Mouse (Mus musculus) T-helper 17 cell (primary cell): ENCODE results near the gene Nup155.
"Not testable (repeated sequence)": the region's sequence is repeated elsewhere in the genome, so short reads cannot be mapped to it uniquely, and the experiment has no call there.

Experiments
- in situ Hi-C, 2 experiments: fragments of 300-600 bp; cut with MboI, MseI; formaldehyde crosslinking; loops; 1 replicate in 1 of 2; 2 replicates in 1 of 2; pipeline ENCODE4 v1.15.1; 2025; ENCODE audit warnings: high pct_unique_total_duplicates in 2 of 2

Gene Nup155

DNA sequence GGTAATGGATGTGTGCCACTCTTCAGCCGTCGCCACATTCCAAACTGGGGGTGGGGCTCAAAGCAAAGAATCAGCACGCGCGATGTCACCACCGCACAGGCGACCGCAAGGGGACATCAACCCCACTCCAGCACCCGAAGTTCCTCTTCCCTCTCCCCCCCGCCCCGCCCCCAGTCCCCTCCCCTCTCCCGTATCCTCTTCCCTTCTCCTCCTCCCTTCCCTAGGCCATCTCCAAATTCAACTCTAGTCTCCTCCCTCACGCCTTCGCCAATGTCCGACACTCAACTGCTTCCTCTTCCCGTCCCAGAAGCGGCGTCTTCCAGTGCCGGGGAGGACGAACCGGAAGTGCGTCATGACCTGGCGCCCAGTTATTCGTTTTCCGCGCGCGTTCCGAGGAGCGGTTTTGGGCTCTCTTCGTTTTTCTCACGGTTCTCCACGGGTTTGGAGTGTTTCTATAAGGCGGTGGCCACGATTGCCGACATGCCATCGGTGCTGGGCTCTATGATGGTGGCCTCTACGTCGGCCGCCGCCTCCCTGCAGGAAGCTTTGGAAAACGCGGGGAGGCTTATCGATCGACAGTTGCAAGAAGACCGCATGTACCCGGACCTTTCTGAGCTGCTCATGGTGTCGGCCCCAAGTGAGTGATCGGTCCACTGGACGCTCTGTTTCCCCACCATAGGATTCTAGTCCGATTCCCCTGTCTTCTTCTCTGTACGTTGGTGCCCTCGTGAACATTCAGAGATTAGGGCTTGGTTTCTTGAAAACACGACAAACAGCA, at the start of gene Nup155:
Gene Nup155, plus strand, starts transcription at position 308 of the 778 bp plus-strand sequence.
- in situ Hi-C loops, result loop anchor here in 1 of 2 experiments (10.0 kb wide), 1 partner anchor 1544 kb away; no protein-coding TSS in a partner anchor

DNA sequence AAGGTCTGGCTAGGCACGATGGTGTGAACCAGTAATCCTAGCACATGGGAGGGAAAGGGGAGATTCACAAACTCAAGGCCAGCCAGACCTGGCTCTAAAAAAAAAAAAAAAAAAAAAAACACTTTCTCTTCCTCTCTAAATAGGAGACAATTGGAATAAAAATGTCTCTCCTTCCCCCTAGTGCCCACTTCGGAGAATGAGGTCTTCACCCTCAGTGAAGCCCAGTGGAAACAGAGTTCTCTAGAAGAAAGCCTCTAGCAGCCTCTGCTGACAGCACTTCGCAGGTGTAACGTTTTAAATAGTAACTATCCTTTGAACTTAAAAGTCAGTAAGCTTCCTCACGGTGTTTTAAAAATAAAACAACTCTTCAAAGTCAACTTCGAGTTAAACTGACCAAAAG, 43.9 kb upstream of the Nup155 start:
- in situ Hi-C loops, result loop anchor here in 1 of 2 experiments (10.0 kb wide), 1 partner anchor 160 kb away; no protein-coding TSS in a partner anchor

- in situ Hi-C loops, result not testable (repeated sequence)
Observed at GRCm38 (mm10) chr15:8073159-8073558, 35.9 kb upstream of the Nup155 start.

- in situ Hi-C loops, result loop anchor here in 1 of 2 experiments (10.0 kb wide), 1 partner anchor 627 kb away; no protein-coding TSS in a partner anchor
Observed at GRCm38 (mm10) chr15:8082139-8082538, 26.9 kb upstream of the Nup155 start.

DNA sequence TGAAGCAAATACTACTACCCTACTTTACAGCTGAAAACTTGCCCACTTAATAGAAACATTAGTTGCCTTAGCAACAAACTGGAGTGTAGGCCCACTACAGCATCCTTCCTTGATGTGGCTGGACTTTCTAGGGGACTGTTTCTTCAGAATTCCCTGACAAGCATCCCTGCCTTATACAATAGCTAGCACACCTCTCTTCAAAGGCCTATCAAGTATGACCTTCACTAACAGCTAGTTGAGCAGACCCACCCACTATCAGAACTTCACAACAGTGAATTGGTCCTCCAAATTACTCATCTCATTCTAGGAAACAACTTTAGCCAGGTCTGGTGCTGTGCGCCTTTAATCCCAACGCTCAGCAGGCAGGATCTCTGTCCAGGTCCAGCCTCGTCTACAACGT, 21.8 kb upstream of the Nup155 start:
- in situ Hi-C loops, result loop anchor here (5.0 to 10.0 kb wide), 2 partner anchors 620 to 632 kb away; no protein-coding TSS in a partner anchor

DNA sequence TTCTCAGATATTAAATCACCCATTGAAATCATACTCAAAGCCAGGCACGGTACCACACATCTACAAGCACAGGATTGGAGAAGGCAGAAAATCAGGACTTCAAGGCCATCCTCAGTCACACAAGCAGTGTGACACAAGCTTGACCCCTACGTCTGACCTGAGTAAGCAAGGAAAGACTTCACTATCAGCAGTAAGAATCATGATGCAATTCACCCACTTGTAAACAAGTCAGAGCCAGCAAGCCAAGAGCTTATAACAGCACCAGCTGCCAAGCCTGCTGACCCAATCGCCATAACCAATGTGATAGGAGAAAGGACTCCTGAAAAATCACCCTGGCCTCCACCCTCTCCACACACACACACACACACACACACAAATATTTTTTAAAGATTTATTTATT, 20.4 kb upstream of the Nup155 start:
- in situ Hi-C loops, result loop anchor here (5.0 to 10.0 kb wide), 2 partner anchors 621 to 634 kb away; no protein-coding TSS in a partner anchor

GRCm38 (mm10) chr15:8090685-8091084, 18.4 kb upstream of the Nup155 start:
- in situ Hi-C loops, result no loop called here

GRCm38 (mm10) chr15:8092668-8093067, 16.4 kb upstream of the Nup155 start:
- in situ Hi-C loops, result not testable (repeated sequence)

DNA sequence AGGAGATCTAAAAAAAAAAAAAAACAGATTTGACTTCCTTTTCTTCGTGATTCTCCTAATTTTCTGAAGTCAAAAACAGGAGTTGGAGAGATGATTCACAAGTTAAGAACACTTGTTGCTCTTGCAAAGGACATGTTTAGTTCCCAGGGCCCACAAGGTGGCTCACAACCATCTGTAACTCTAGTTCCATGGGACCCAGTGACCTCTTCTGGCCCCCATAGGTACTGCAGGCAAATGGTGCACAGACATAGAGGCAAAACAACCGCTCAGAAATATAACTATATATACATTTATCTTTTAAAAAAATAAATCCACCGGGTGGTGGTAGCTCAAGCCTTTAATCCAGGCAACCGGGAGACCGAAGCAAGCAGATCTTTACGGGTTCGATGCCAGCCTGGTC, 11.2 kb upstream of the Nup155 start:
- in situ Hi-C loops, result no loop called here

- in situ Hi-C loops, result no loop called here
Observed at GRCm38 (mm10) chr15:8098774-8099749, 10.0 kb upstream of the Nup155 start, which contains the start of gene Wdr70. Gene Wdr70, minus strand, starts transcription at chr15:8099209.

- in situ Hi-C loops, result loop anchor here in 1 of 2 experiments (10.0 kb wide), 1 partner anchor 1537 kb away; no protein-coding TSS in a partner anchor
Observed at GRCm38 (mm10) chr15:8101975-8102542, 7.0 kb upstream of the Nup155 start.

GRCm38 (mm10) chr15:8108360-8108965, 610 bp upstream of the Nup155 start:
- in situ Hi-C loops, result loop anchor here in 1 of 2 experiments (10.0 kb wide), 1 partner anchor 1544 kb away; no protein-coding TSS in a partner anchor

DNA sequence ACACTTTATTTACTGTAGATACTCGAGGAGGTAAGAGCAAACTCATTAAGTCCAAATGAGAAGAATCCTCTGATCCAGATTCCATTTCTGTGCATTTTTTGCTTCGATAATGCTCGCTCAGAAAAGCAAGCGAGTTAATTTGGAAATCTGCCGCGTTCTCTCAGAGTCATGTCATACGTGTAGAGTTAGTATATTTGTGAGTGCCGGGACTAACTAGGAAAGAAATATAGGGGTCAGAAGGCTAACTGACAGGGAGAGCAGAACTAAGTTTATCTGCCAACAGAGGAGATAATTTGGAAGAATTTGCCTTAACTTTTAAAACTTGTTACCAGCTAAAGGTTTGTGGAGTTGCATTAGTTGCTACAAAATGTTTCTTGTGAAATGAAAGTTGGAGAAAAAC, 709 bp downstream of the Nup155 start:
- in situ Hi-C loops, result loop anchor here in 1 of 2 experiments (10.0 kb wide), 1 partner anchor 1545 kb away; no protein-coding TSS in a partner anchor

DNA sequence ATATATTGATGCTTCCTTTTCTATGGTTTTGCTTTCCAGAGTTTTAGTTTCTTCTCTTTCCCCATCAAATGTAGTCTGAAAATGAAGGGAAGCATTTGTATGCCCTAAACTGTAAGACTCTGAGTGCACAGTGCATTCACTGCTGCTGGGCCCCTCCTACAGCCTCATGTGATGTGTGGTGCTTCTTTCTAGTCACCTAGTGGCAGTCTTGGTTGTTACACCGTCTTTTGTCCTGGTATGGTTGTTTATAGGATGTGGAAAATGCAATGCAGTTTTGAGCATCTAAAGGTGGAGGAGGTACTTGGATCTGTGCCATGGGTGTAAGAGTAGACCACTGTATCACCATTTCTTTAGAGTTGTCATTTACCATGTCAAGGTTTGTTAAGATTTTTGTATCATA, 20.2 kb downstream of the Nup155 start:
- in situ Hi-C loops, result no loop called here

DNA sequence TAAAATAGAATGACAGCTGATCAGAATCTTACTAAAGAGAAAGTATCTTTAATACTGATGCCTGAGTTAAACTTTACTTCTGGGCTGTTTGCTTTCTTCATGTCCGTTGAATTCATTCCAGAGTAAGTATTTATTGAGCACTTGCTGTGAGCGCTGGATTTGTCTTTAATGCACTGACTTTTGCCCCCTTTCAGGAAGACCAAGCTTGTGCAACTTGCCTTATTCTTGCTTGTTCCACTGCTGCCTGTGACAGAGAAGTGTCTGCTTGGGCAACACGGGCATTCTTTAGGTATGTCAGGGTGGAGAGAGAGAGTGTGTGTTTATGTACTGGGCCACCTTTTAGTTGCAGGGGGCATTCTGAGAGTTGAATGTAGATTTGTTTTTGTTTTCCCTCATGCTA, 22.2 kb downstream of the Nup155 start:
- in situ Hi-C loops, result no loop called here

DNA sequence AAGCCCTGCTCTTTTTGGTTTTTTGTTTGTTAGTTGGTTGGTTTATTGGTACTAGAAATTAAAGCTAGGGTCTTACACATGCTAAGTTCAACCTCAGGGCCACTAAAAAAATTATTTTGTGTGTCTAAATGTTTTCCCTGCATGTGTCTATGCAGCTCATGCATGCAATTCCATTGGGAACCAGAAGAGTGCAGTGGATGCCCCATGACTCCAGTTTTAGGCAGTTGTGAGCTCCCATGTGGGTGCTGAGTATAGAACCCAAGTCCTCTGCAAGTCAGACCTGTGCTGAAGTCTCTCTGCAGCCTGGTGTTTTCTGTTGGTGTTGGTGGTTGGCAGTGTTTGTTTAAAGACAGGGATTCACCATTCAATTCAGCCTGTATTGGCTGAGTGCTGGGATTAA, 22.7 kb downstream of the Nup155 start:
- in situ Hi-C loops, result no loop called here

GRCm38 (mm10) chr15:8135606-8136005, 26.5 kb downstream of the Nup155 start:
- in situ Hi-C loops, result no loop called here

- in situ Hi-C loops, result loop anchor here in 1 of 2 experiments (5.0 to 25.0 kb wide), 2 partner anchors 40 to 1400 kb away; no protein-coding TSS in a partner anchor
Observed at GRCm38 (mm10) chr15:8161841-8162240, 52.8 kb downstream of the Nup155 start.

DNA sequence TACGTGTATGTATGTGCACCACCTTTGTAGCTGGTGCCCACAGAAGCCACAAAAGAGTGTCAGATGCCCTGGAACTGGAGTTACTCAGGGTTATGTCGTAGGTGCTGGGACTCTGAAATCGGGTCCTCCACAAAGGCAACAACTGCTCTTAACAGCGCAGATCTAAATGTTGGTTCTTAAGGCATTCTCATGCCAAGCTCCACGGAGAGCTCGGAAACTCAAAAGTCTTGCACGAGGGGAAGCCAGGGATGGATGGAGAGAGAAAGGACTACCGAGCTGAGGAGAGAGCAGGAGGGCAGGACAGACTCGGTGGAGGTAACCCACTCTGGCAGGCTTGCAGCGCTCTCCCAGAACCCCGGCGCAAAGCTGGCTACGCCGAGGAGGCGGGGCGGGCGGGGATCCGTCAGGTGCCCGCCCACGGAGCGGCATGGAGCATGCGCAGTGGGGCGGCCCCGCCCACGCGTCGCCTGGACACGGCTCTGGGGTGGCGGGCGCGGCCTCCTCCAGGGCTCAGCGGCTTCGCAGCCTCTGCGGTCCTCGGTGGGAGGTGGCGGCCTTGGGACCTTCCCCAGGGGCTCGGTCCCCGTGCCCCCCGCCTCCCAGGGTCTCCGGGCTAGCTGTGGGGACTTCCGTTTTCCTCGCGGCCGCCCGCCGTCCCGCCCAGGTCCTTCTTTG, 59.7 kb downstream of the Nup155 start, which contains the start of gene Cplane1:
Gene Cplane1, plus strand, starts transcription at position 516 of the 675 bp plus-strand sequence.
- in situ Hi-C loops, result loop anchor here in 1 of 2 experiments (25.0 kb wide), 1 partner anchor 1406 kb away; no protein-coding TSS in a partner anchor

DNA sequence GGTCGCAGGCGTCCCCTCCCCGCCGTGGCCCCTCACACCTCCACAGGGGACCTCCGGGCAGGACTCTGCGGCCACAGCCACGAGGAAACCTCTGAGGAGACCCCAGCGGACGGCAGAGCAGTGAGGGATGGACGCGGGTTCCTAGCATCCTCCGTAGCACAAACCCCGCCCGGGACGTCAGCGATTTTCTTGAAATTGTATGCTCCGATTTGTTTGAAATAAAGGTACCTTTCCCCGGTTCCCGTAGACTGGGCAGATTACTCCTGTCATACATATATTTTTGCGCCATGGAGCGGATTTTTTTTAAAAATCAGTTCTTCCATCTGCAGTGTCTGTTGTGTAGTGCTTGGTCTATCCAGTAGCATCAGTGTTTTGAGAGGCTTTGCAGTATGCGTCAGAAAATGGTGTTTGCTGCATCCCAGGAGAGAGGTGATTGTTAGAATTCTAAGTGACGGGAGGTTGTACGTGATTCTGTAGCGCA, 60.2 kb downstream of the Nup155 start:
- in situ Hi-C loops, result loop anchor here in 1 of 2 experiments (25.0 kb wide), 1 partner anchor 1407 kb away; no protein-coding TSS in a partner anchor
